14 mouse cellular contexts compared by ENCODE assay signal in genomic region chr15:78995916-78996315, GRCm38 (mm10). TPM values are rescaled to one million over a fixed set of nuclear protein-coding genes. Genes with fewer than 3 reads are reported as not detected.
"Had no signal": no experiment of that assay in that cellular context is flagged by ENCODE, and none has a peak within 500 bp of the region (broad histone marks: within the 10 kb centered on the region; RNA-seq: fewer than 3 reads in every experiment).

No protein-coding gene starts in this region.

- H3K9ac ChIP-seq: limb, embryonic 12.5 days; lung, embryonic 15.5 days; midbrain, embryonic 13.5 days; stomach, embryonic 15.5 days had no signal

- H3K4me1 ChIP-seq: limb, embryonic 12.5 days; lung, embryonic 15.5 days; midbrain, embryonic 13.5 days; stomach, embryonic 15.5 days had no signal

- H3K27me3 ChIP-seq: limb, embryonic 12.5 days; lung, embryonic 15.5 days; midbrain, embryonic 13.5 days; stomach, embryonic 15.5 days had no signal

- H3K4me3 ChIP-seq: left cerebral cortex, adult 2 months; limb, embryonic 12.5 days; lung, embryonic 15.5 days; midbrain, embryonic 13.5 days; stomach, embryonic 15.5 days had no signal

- DNase-seq: kidney, postnatal 10 days; right cerebral cortex, adult 18-20 months had no signal

- H3K4me2 ChIP-seq: limb, embryonic 12.5 days; lung, embryonic 15.5 days; midbrain, embryonic 13.5 days; stomach, embryonic 15.5 days had no signal

- H3K9me3 ChIP-seq: limb, embryonic 12.5 days; lung, embryonic 15.5 days; midbrain, embryonic 13.5 days; stomach, embryonic 15.5 days had no signal

- ATAC-seq: hindbrain, embryonic 16.5 days; inflammation-experienced regulatory T-cells, adult 6 months; intestine, postnatal 0 days; midbrain, embryonic 13.5 days had no signal

- H3K27ac ChIP-seq: left cerebral cortex, adult 2 months; limb, embryonic 12.5 days; lung, embryonic 15.5 days; midbrain, embryonic 13.5 days; stomach, embryonic 15.5 days had no signal

RNA-seq across cellular contexts. Expression of gene Galr3, which starts 45.8 kb away (rescaled TPM):
- total RNA-seq: layer of hippocampus, postnatal 25 days had no signal
- polyA plus RNA-seq: inflammation-experienced regulatory T-cells, adult 6 months; limb, embryonic 12.5 days; lung, embryonic 15.5 days; macrophage; midbrain, embryonic 13.5 days; neural tube, embryonic 14.5 days; testis, adult 2 months had no signal
